ENCODE assay signal across 16 mouse cellular contexts in the genomic region with DNA sequence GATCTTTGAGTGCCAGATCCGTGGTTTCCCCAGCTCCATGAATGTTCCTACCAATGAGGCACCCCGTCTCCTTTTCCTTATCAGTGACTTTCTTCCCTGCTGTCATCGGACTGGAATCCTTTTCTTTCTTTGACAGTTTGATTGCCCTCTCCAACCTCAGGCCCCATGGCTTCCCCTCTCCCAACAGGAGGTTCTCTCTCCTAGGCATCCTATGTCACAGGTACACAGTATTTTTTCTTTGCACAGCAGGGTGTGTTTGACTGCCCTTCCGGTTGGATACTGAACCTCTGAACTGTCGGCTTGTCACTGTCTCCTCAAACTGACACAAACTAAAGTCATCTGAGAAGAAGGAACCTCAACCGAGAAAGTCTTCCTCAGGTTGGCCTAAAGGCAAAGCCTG.
"Had no signal": no experiment of that assay in that cellular context is flagged by ENCODE, and none has a peak within 500 bp of the region (broad histone marks: within the 10 kb centered on the region; RNA-seq: fewer than 3 reads in every experiment).

No protein-coding gene starts in this region.

- H3K36me3 ChIP-seq: lung, embryonic 15.5 days; midbrain, embryonic 13.5 days; midbrain, embryonic 15.5 days; neural tube, embryonic 12.5 days; stomach, embryonic 15.5 days had no signal

- H3K9ac ChIP-seq: lung, embryonic 15.5 days; midbrain, embryonic 13.5 days; midbrain, embryonic 15.5 days; neural tube, embryonic 12.5 days; stomach, embryonic 15.5 days had no signal

- DNase-seq: lung, postnatal 14 days; lung, postnatal 36 days; right cerebral cortex, postnatal 14 days; thymus, adult 2 months; thymus, postnatal 25 days; thymus, postnatal 4 days had no signal

- ATAC-seq: lung, postnatal 0 days; midbrain, embryonic 13.5 days; midbrain, embryonic 15.5 days had no signal

- H3K9me3 ChIP-seq: lung, embryonic 15.5 days; megakaryocyte, embryonic 14.5 days; midbrain, embryonic 13.5 days; midbrain, embryonic 15.5 days; neural tube, embryonic 12.5 days; stomach, embryonic 15.5 days had no signal

- H3K4me1 ChIP-seq: midbrain, embryonic 13.5 days; midbrain, embryonic 15.5 days had no signal

- H3K4me2 ChIP-seq: lung, embryonic 15.5 days; midbrain, embryonic 11.5 days; midbrain, embryonic 13.5 days; midbrain, embryonic 15.5 days; neural tube, embryonic 12.5 days; stomach, embryonic 15.5 days had no signal

- H3K27me3 ChIP-seq: lung, embryonic 15.5 days; midbrain, embryonic 13.5 days; midbrain, embryonic 15.5 days; neural tube, embryonic 12.5 days; stomach, embryonic 15.5 days had no signal

- H3K4me3 ChIP-seq: lung, embryonic 15.5 days; megakaryocyte, embryonic 14.5 days; midbrain, embryonic 13.5 days; midbrain, embryonic 15.5 days; neural tube, embryonic 12.5 days; stomach, embryonic 15.5 days had no signal

- H3K27ac ChIP-seq: lung, embryonic 15.5 days; macrophage; midbrain, embryonic 13.5 days; midbrain, embryonic 15.5 days; neural tube, embryonic 12.5 days; stomach, embryonic 15.5 days; stomach, postnatal 0 days had no signal
